Mouse (Mus musculus) thymus, adult 2 months (tissue): Measurements from ENCODE around the gene Fasn. TPM values are rescaled to one million over a fixed set of nuclear protein-coding genes. Genes with fewer than 3 reads are reported as not detected.
A peak's percentile ranks its signal among the peaks of the same experiment; 100 is the strongest.

ENCODE experiments used
- DNase-seq: peaks from one replicate; pipeline ENCODE4 v3.0.0; 2021
- H3K27ac ChIP-seq: fragments of 200-500 bp; 2 replicates; pipeline ENCODE4 v1.5.1; 2012; ENCODE audit warnings: low read length, control low read depth; ENCODE audit not compliant: control insufficient read depth, insufficient read depth
- H3K27me3 ChIP-seq: fragments of 200-500 bp; 2 replicates; pipeline ENCODE4 v1.6.1; 2012; ENCODE audit warnings: mild to moderate bottlenecking, low read length, moderate library complexity, mixed read lengths; ENCODE audit not compliant: control insufficient read depth, insufficient read depth
- H3K36me3 ChIP-seq: fragments of 200-500 bp; 2 replicates; pipeline ENCODE4 v1.6.1; 2012; ENCODE audit warnings: mild to moderate bottlenecking, low read length, moderate library complexity; ENCODE audit not compliant: control insufficient read depth, insufficient read depth
- H3K4me1 ChIP-seq: fragments of 200-500 bp; replicated peaks from 2 replicates; pipeline ENCODE4 v1.6.1; 2012; ENCODE audit warnings: low read length; ENCODE audit not compliant: control insufficient read depth, insufficient read depth
- H3K4me3 ChIP-seq: fragments of 200-500 bp; 2 replicates; pipeline ENCODE4 v1.5.1; 2012; ENCODE audit warnings: mild to moderate bottlenecking, low read length, control low read depth, moderate library complexity; ENCODE audit not compliant: control insufficient read depth, insufficient read depth
- CTCF ChIP-seq: fragments of 200-500 bp; IDR thresholded peaks from 2 replicates; pipeline ENCODE4 v1.5.1; 2012; ENCODE audit warnings: mild to moderate bottlenecking, control low read depth, low read length, moderate library complexity, borderline replicate concordance; ENCODE audit not compliant: control insufficient read depth, poor library complexity, insufficient read depth; ENCODE audit errors: extremely low read depth
- POLR2A ChIP-seq: fragments of 200-500 bp; IDR thresholded peaks from 2 replicates; pipeline ENCODE4 v1.6.1; 2012; ENCODE audit warnings: mild to moderate bottlenecking, low read length, control low read depth, moderate library complexity; ENCODE audit not compliant: control insufficient read depth, poor library complexity, insufficient read depth; ENCODE audit errors: extremely low read depth
- WGBS: fragments of 180-500 bp; shearing (Covaris S2); methylation state at CpG from one replicate; pipeline ENCODE4 v1.1.7; 2018; 5-methylcytosine and 5-hydroxymethylcytosine counted together
- polyA plus RNA-seq: library from polyadenylated mRNA; depleted of rRNA; stranded (reverse); fragments of >200 nt; gene quantifications from 2 replicates; pipeline ENCODE4 v1.2.3, GENCODE M21; 2012

Gene Fasn
- polyA plus RNA-seq, 1 experiment = 973 TPM

- H3K27ac ChIP-seq = no peak overlapping the region
Measured at GRCm38 (mm10) chr11:120853788-120854187, 29.4 kb upstream of the Fasn start.

GRCm38 (mm10) chr11:120853158-120853557, 28.8 kb upstream of the Fasn start:
- no peak for DNase-seq
- H3K36me3 ChIP-seq = no peaks in the 10 kb centered on the region
- no peak overlapping the region for H3K27ac ChIP-seq
- peaks cover 30% of the 10 kb centered on the region for H3K4me1 ChIP-seq
- no peak overlapping the region for H3K4me3 ChIP-seq
- TF ChIP-seq POLR2A = no peak
- TF ChIP-seq CTCF = no peak
- 99% methylated on average over 4 of the region's 4 CpGs for WGBS
- H3K27me3 ChIP-seq = no peaks in the 10 kb centered on the region

More at GRCm38 (mm10) chr11:120853788-120854187, 29.4 kb upstream of the Fasn start:
- 89% methylated on average over 4 of the region's 4 CpGs for WGBS
- Histone ChIP-seq H3K4me1 (peaks cover 30% of the 10 kb centered on the region), H3K4me3 (no peak overlapping the region), H3K27me3 (no peaks in the 10 kb centered on the region), H3K36me3 (no peaks in the 10 kb centered on the region)
- DNase-seq = no peak
- TF ChIP-seq CTCF = no peak
- no peak for TF ChIP-seq POLR2A

- Histone ChIP-seq H3K27me3 (no peaks in the 10 kb centered on the region), H3K4me3 (no peak overlapping the region), H3K4me1 (peaks cover 30% of the 10 kb centered on the region), H3K36me3 (no peaks in the 10 kb centered on the region), H3K27ac (peak overlapping the region; percentile 26; the same call in 1 of the 2 replicates)
- DNase-seq = peak; percentile 13
- TF ChIP-seq CTCF = no peak
- no peak for TF ChIP-seq POLR2A
- WGBS = 56% methylated on average over 11 of the region's 11 CpGs
Measured at GRCm38 (mm10) chr11:120852083-120852935, 28.0 kb upstream of the Fasn start.

- no peak for DNase-seq
- Histone ChIP-seq H3K4me3 (no peak overlapping the region), H3K27me3 (no peaks in the 10 kb centered on the region), H3K36me3 (no peaks in the 10 kb centered on the region), H3K27ac (no peak overlapping the region), H3K4me1 (peaks cover 30% of the 10 kb centered on the region)
- TF ChIP-seq CTCF (no peak), POLR2A (no peak)
- 78% methylated on average over 2 of the region's 2 CpGs for WGBS
Measured at GRCm38 (mm10) chr11:120851582-120851981, 27.2 kb upstream of the Fasn start.

GRCm38 (mm10) chr11:120851132-120851531, 26.8 kb upstream of the Fasn start:
- 100% methylated on average over 1 of the region's 1 CpGs for WGBS
- H3K27ac ChIP-seq = no peak overlapping the region
- TF ChIP-seq POLR2A (no peak), CTCF (no peak)
- DNase-seq = no peak
- no peaks in the 10 kb centered on the region for H3K27me3 ChIP-seq
- H3K4me3 ChIP-seq = no peak overlapping the region
- H3K4me1 ChIP-seq = peaks cover 30% of the 10 kb centered on the region
- H3K36me3 ChIP-seq = no peaks in the 10 kb centered on the region

GRCm38 (mm10) chr11:120850331-120851030, 26.1 kb upstream of the Fasn start:
- H3K4me3 ChIP-seq = no peak overlapping the region
- no peak for DNase-seq
- no peaks in the 10 kb centered on the region for H3K27me3 ChIP-seq
- peaks cover 30% of the 10 kb centered on the region for H3K4me1 ChIP-seq
- H3K36me3 ChIP-seq = no peaks in the 10 kb centered on the region
- WGBS = 65% methylated on average over 2 of the region's 2 CpGs
- no peak overlapping the region for H3K27ac ChIP-seq
- TF ChIP-seq POLR2A (no peak), CTCF (no peak)
